Mouse (Mus musculus) CH12.LX (cell line): ENCODE results near the gene C8g.
A peak's percentile ranks its signal among the peaks of the same experiment; 100 is the strongest.

ENCODE experiments used
- CTCF ChIP-seq, 2 experiments: IDR thresholded peaks in 1 of 2; conservative IDR thresholded peaks in 1 of 2; 2 replicates each; pipeline ENCODE4 v1.5.1; 2011 to 2012; ENCODE audit warnings: low read depth in 2 of 2, low read length in 2 of 2, improper control_type of control experiment in 1 of 2, inconsistent platforms in 1 of 2, mild to moderate bottlenecking in 1 of 2, moderate library complexity in 1 of 2
- TCF12 ChIP-seq: IDR thresholded peaks from 2 replicates; pipeline ENCODE4 v1.6.1; 2014; ENCODE audit warnings: low read depth, mild to moderate bottlenecking, inconsistent platforms, low read length, improper control_type of control experiment
- USF1 ChIP-seq: IDR thresholded peaks from 2 replicates; pipeline ENCODE4 v1.6.1; 2014; ENCODE audit warnings: low read depth, mild to moderate bottlenecking, inconsistent platforms, low read length, improper control_type of control experiment
- ZNF384 ChIP-seq: IDR thresholded peaks from 2 replicates; pipeline ENCODE4 v1.6.1; 2012; ENCODE audit warnings: low read depth, low read length, improper control_type of control experiment, inconsistent platforms

DNA sequence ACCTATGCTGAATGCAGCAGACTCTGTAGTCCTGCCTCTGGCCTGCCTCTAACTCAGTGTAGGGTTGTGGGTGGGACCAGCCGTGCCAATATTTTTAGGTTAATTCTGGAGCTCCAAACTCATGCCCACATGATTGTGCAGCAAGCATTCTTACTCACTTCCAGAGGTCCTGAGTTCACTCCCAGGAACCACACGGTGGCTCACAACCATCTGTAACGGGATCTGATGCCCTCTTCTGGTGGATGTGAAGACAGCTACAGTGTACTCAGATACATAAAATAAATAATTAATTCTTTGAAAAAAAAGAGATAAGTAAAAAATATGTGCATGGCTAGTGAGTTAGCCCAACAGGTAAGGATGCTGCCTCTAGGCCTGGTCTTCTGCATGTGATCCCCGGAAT lies 5.1 kb downstream of the C8g start:
- TF ChIP-seq TCF12 (no peak), ZNF384 (peak; percentile 50; the same call in 1 of the 2 replicates), CTCF (conservative IDR thresholded peaks at IDR 0.05 in 1 of 2, IDR thresholded peaks at IDR 0.05 in 1 of 2; ENCODE audit: low read depth in 2 of 2, low read length in 2 of 2) (peak; percentile 11 to 79; a peak in 2 of 4 replicates), USF1 (no peak)
